Mouse (Mus musculus) lung, embryonic 14.5 days (tissue): ENCODE measurements at regions not wholly inside any gene's neighbourhood (a gene's known extent, or its start where the extent isn't known, plus 50 kb on each side); places are given as distances from the start of the nearest gene placed in this dataset.

Experiments
- ATAC-seq: fragments of 200-750 bp; cut with Nextera tagmentation; 2 replicates; pipeline ENCODE4 v1.8.0; 2017; ENCODE audit warnings: mild to moderate bottlenecking, moderate TSS enrichment, moderate library complexity; ENCODE audit not compliant: insufficient read depth
- DNase-seq: peaks from one replicate; pipeline ENCODE4 v3.0.0-alpha.2; 2015
- H3K27ac ChIP-seq: fragments of 300-500 bp; sonication (generic); 2 replicates; pipeline ENCODE4 v1.5.1; 2014; ENCODE audit warnings: low read depth, mild to moderate bottlenecking, moderate library complexity
- H3K27me3 ChIP-seq: fragments of 300-500 bp; sonication (generic); 2 replicates; pipeline ENCODE4 v1.6.1; 2014; ENCODE audit warnings: low read length, control low read depth; ENCODE audit not compliant: insufficient read depth
- H3K36me3 ChIP-seq: fragments of 300-500 bp; sonication (generic); 2 replicates; pipeline ENCODE4 v1.6.1; 2014; ENCODE audit warnings: control low read depth; ENCODE audit not compliant: insufficient read depth
- H3K4me1 ChIP-seq: fragments of 300-500 bp; sonication (generic); 2 replicates; pipeline ENCODE4 v1.6.1; 2014; ENCODE audit warnings: antibody characterized with exemption, control low read depth; ENCODE audit not compliant: insufficient read depth
- H3K4me2 ChIP-seq: fragments of 300-500 bp; sonication (generic); 2 replicates; pipeline ENCODE4 v1.6.1; 2014; ENCODE audit warnings: mild to moderate bottlenecking
- H3K4me3 ChIP-seq: fragments of 300-500 bp; sonication (generic); 2 replicates; pipeline ENCODE4 v1.5.1; 2014; ENCODE audit warnings: low read depth, low read length
- H3K9ac ChIP-seq: fragments of 300-500 bp; sonication (generic); 2 replicates; pipeline ENCODE4 v1.6.1; 2014
- H3K9me3 ChIP-seq: fragments of 300-500 bp; sonication (generic); 2 replicates; pipeline ENCODE4 v1.6.1; 2016; ENCODE audit warnings: low read depth, low read length, control low read depth
- CTCF ChIP-seq: IDR thresholded peaks from 2 replicates; pipeline ENCODE4 v1.5.1; 2016; ENCODE audit warnings: antibody characterized with exemption, low read depth
- WGBS: fragments of 180-500 bp; shearing (Covaris S2); extraction: QIAGEN DNeasy Blood & Tissue Kit; methylation state at CpG from one replicate; pipeline ENCODE4 v1.1.7; 2014; 5-methylcytosine and 5-hydroxymethylcytosine counted together

GRCm38 (mm10) chr9:40617676-40618062 lies 52.7 kb upstream of the Gm21915 start:
- Histone ChIP-seq H3K9ac (peak overlapping the region; percentile 35), H3K4me2 (peak overlapping the region; percentile 62), H3K27me3 (no peaks in the 10 kb centered on the region), H3K9me3 (no peaks in the 10 kb centered on the region), H3K4me1 (peaks cover 9% of the 10 kb centered on the region; the same call in 1 of the 2 replicates), H3K36me3 (no peaks in the 10 kb centered on the region), H3K27ac (peak overlapping the region; percentile 34; the same call in 1 of the 2 replicates), H3K4me3 (peak overlapping the region; percentile 23)
- TF ChIP-seq CTCF = no peak
- DNase-seq (no peak), ATAC-seq (no peak)
- 45% methylated on average over 10 of the region's 10 CpGs for WGBS

- Histone ChIP-seq H3K9me3 (no peaks in the 10 kb centered on the region), H3K4me3 (peak overlapping the region; percentile 23), H3K27me3 (no peaks in the 10 kb centered on the region), H3K36me3 (no peaks in the 10 kb centered on the region), H3K4me1 (peaks cover 9% of the 10 kb centered on the region; the same call in 1 of the 2 replicates), H3K9ac (peak overlapping the region; percentile 35), H3K27ac (0 out of 2 replicates have a peak overlapping the region, but pooled peaks have one; percentile 15), H3K4me2 (peak overlapping the region; percentile 62)
- ATAC-seq (peak; percentile 57), DNase-seq (peak; percentile 39)
- WGBS = 2% methylated on average over 20 of the region's 20 CpGs
- TF ChIP-seq CTCF = no peak
Measured at GRCm38 (mm10) chr9:40617036-40617675, 53.3 kb upstream of the Gm21915 start.

DNA sequence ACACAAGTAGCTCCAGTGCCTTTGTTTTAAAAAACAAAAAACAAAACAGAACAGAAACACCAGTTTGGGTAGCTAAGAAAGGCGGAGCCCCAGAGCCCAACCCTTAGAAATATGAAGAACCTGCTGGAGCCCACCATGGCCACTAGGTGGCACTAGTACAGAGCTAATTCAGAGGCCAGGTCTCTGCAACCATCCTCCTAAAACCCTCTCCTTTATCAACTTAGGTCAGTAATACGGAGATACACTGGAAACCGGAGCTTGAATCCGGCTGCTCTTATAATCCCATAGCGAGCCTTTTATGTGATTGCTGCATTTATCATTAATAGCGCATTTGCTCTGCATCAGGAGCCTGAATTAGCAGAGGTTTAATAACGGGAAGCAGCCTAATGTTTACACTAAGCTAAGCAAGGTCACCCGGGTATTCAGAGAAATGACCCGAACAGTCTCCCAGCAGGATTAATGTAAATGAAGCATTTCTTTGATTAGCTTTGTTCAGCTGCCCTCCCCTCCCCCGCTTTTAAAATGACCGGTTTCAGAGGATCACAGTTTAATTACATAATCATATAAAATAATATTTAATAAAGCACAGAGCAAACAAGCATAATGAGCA lies 53.9 kb upstream of the Gm21915 start:
- Histone ChIP-seq H3K36me3 (no peaks in the 10 kb centered on the region), H3K9ac (0 out of 2 replicates have a peak overlapping the region, but pooled peaks have one; percentile 35), H3K27me3 (no peaks in the 10 kb centered on the region), H3K9me3 (no peaks in the 10 kb centered on the region), H3K4me2 (peak overlapping the region; percentile 62), H3K4me1 (peaks cover 9% of the 10 kb centered on the region; the same call in 1 of the 2 replicates), H3K4me3 (peak overlapping the region; percentile 23), H3K27ac (no peak overlapping the region)
- WGBS = 2% methylated on average over 11 of the region's 11 CpGs
- ATAC-seq = peak; percentile 88
- peak; percentile 96 for DNase-seq
- peak; percentile 87 for TF ChIP-seq CTCF

GRCm38 (mm10) chr9:40615891-40616290 lies 54.5 kb upstream of the Gm21915 start:
- Histone ChIP-seq H3K4me2 (no peak overlapping the region), H3K9me3 (no peaks in the 10 kb centered on the region), H3K4me1 (peaks cover 9% of the 10 kb centered on the region; the same call in 1 of the 2 replicates), H3K4me3 (no peak overlapping the region), H3K9ac (no peak overlapping the region), H3K36me3 (no peaks in the 10 kb centered on the region), H3K27ac (no peak overlapping the region), H3K27me3 (no peaks in the 10 kb centered on the region)
- ATAC-seq = no peak
- DNase-seq = no peak
- no peak for TF ChIP-seq CTCF
- 31% methylated on average over 8 of the region's 8 CpGs for WGBS

DNA sequence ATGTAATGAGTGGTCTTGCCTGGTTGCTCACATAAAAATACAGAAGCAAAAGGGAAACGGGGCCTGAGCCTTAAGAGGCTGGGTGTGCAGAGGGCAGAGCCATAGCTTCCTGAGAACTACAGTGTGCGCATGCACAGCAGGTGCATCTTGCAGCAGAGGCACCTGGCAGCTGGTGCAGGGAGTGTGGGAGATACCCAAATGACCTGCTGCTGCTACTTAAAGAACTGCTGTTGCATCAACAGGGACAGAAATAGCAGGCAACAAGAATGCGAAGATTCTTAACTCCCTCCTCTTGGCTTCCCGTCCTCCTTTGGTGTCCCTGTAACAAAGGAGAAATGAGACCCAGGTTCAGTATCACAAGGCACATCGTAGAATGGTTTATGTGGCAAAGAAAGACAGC lies 56.3 kb upstream of the Gm21915 start:
- DNase-seq (no peak), ATAC-seq (no peak)
- WGBS = 60% methylated on average over 5 of the region's 5 CpGs
- Histone ChIP-seq H3K27ac (no peak overlapping the region), H3K9me3 (no peaks in the 10 kb centered on the region), H3K4me2 (no peak overlapping the region), H3K4me1 (peaks cover 9% of the 10 kb centered on the region; the same call in 1 of the 2 replicates), H3K36me3 (no peaks in the 10 kb centered on the region), H3K27me3 (no peaks in the 10 kb centered on the region), H3K4me3 (no peak overlapping the region), H3K9ac (no peak overlapping the region)
- TF ChIP-seq CTCF = no peak

- Histone ChIP-seq H3K27me3 (no peaks in the 10 kb centered on the region), H3K36me3 (no peaks in the 10 kb centered on the region), H3K9ac (no peak overlapping the region), H3K4me3 (no peak overlapping the region), H3K4me2 (no peak overlapping the region), H3K27ac (no peak overlapping the region), H3K9me3 (no peaks in the 10 kb centered on the region), H3K4me1 (peaks cover 9% of the 10 kb centered on the region; the same call in 1 of the 2 replicates)
- no peak for DNase-seq
- no peak for TF ChIP-seq CTCF
- ATAC-seq = no peak
- 71% methylated on average over 4 of the region's 4 CpGs for WGBS
Measured at GRCm38 (mm10) chr9:40613182-40613581, 57.2 kb upstream of the Gm21915 start.

- 100% methylated on average over 1 of the region's 1 CpGs for WGBS
Measured at GRCm38 (mm10) chr9:40612755-40613154, 57.7 kb upstream of the Gm21915 start.

More at GRCm38 (mm10) chr9:40612755-40613154, 57.7 kb upstream of the Gm21915 start:
- H3K4me2 ChIP-seq = no peak overlapping the region
- H3K9ac ChIP-seq = no peak overlapping the region
- no peak for TF ChIP-seq CTCF
- no peak overlapping the region for H3K27ac ChIP-seq
- DNase-seq = no peak
- H3K27me3 ChIP-seq = no peaks in the 10 kb centered on the region
- no peak for ATAC-seq
- peaks cover 9% of the 10 kb centered on the region; the same call in 1 of the 2 replicates for H3K4me1 ChIP-seq
- no peaks in the 10 kb centered on the region for H3K36me3 ChIP-seq
- H3K9me3 ChIP-seq = no peaks in the 10 kb centered on the region
- no peak overlapping the region for H3K4me3 ChIP-seq
